Mouse (Mus musculus) stomach, adult 2 months (tissue): ENCODE results near the gene Fut7. TPM values are rescaled to one million over a fixed set of nuclear protein-coding genes. Genes with fewer than 3 reads are reported as not detected.

ENCODE experiments used
- polyA plus RNA-seq: library from polyadenylated mRNA; depleted of rRNA; stranded (reverse); fragments of >200 nt; gene quantifications from 2 replicates; pipeline ENCODE4 v1.2.3, GENCODE M21; 2012; rRNA removed

Gene Fut7
- polyA plus RNA-seq, result 0.11 and 0.24 TPM in 2 replicates

DNA sequence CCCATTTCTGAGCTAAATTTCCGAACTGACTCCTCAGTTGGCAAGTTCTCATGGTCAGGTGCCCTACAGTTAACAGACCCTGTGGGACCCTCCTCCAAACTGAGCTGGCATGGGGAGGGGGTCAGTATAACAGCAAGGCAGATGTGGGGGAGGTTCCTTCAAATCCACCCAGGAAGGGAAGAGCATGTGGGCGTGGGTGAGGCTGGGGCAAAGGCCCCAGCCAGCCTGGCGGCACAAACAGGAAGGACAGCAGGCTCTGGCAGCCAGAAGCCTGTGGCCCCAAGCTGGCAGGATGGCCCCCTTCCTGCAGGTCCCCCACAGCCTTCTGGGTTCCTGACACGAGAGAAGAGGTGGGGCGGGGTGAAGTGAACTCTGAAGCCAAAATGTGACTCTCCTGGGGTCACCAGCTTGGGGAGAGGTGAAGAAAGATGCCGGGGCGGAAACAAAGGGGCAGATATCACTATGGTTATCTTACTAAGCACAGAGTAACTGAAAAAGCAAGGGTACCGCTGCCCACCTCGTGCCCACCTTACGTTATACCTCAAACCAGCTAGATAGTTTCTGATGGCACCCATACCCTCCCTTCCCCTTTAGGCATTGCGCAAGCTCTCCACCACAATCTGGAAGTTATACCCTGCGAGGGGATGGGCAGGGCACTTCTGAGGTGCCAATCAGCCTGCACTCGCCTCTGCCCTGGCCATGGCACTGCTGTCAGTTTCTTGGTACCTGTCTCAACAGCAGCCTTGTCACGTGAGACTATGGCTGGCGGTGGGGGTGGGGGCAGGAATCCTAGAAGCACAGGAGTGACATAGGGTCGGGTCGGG is at the start of gene Fut7:
Gene Fut7, plus strand, starts transcription at position 681 of the 824 bp plus-strand sequence.

DNA sequence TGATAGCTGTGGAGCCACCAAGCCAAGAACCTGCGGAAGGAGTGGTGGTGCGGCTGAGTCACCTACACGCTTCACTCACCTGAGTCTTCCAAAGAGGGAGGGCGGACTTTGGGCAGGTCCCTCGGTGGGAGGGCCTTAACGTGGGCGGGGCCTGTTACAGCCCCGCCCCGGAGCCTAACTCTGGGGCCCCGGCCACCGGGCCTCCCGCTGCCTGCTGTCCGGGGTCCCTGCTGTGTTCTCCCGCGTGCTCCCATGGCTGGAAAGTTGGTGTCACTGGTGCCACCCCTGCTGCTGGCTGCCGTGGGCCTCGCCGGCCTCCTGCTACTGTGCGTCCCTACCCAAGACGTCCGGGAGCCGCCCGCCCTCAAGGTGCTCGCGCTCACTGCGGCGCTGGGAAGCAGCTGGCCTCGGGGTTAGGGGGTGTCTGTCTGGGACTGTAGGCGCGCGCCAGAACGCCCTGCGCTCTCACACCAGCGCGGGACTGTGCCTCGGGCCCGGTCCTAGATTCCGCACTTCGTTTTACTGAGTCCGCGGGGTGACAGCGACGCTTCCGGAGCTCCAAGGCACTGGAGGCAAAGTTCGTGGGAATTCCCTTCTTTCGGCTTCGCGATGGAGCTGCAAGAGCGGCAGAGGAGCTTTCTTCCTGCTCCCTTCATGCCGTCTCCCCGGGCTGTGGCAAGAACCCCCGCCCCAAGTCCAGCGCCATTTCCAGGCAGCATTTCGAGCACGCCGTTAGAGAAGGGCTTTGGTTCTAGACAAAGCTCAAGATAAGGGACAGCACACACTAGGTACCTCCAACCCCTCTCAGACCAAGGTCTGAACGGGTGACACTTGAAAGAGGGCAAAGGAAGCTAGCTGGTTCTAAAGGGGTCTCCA is 27.1 kb upstream of the Fut7 start, which contains the start of gene Entpd2:
Gene Entpd2, plus strand, starts transcription at position 154 of the 876 bp plus-strand sequence.

DNA sequence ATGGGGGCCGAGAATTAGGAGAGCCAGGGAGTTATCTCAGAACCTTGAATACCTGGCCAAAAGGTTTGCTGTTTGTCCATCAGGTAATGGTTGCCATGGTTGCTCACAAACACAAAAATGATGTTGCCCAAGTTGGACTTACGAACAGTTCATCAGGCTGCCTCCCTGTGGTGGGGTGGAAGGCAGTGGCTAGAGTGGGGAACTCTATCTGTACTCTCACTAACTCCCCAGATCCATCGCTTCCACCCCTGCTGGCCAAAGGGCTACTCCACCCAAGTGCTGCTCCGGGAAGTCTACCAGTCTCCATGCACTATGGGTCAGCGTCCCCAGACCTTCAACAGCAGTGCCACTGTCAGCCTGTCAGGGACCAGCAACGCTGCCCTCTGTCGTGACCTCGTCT is 24.0 kb upstream of the Fut7 start, which contains the start of gene Npdc1:
Gene Npdc1, plus strand, starts transcription at position 301 of the 400 bp plus-strand sequence.

DNA sequence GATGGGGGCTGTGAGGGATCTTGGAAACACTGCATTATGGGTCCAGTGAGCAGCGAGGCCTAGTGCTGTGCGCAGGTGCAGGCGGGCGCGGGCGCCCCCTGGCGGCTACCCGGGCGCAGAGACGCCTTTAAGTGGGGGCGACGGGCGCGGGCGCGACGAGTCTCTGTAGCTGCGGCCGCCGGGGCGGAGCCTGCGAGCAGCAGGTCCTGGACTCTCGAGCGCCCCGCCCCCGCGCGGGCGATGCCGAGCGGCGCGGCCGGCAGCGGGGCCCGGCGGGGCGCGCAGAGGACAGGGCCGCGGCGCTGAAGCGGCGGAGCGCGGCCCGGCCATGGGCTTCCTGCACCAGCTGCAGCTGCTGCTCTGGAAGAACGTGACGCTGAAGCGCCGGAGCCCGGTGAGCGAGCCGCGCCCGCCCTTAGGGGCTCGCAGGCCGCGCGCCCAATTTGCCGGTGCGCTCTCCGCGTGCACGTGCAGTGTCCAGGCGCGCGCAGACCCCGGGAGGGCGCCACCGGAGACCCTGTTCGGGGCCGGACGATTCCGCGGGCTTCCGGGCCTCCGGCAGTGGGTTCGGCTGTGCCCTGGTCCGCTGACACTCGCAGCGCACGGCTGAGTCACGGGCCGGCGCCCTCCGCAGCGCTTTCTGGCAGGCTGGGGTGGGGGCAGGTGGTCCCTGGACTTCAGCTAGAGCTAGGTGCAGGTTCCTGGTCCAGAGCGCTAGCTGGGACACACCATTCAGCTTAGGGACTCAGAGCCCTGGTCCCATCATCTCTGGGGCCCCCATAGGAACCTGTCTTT is 5.6 kb downstream of the Fut7 start, which contains the start of gene Abca2:
Gene Abca2, plus strand, starts transcription at position 262 of the 795 bp plus-strand sequence.

DNA sequence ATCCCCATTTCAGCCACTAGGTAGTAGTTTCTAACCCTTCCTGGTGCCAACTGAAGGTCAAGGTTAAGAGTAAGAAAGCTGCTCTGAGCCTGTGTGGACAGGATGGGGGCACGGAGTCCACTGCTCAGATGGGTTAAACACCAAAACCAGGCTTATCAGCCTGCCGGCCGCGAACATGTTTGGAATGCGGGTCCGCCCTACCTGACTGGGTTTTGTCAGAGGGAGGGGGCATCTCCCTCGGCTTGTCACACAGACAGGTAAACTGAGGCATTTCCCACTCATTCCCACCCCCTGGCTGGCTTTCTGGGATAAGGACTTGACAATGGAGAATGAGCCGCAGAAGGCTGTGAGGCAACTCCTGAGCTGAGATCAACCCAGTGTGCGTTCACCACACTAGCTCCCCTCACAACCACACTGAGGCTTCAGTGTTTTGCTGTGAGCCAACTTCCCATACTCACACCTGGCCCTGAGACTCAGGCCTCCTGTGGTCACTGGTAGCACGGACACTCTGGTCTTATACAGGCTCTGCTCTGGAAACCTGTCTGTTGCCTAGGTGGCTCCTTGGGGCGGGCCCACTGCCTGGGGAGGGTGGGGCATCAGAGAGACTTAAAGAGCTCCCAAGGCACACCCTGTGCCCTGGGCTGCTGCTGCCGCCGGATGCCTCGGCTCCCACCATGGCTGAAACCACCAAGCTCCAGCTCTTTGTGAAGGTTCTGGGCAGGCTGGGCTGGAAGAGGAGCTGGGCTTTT is 33.3 kb downstream of the Fut7 start, which contains the start of gene Clic3:
Gene Clic3, plus strand, starts transcription at position 634 of the 749 bp plus-strand sequence.

DNA sequence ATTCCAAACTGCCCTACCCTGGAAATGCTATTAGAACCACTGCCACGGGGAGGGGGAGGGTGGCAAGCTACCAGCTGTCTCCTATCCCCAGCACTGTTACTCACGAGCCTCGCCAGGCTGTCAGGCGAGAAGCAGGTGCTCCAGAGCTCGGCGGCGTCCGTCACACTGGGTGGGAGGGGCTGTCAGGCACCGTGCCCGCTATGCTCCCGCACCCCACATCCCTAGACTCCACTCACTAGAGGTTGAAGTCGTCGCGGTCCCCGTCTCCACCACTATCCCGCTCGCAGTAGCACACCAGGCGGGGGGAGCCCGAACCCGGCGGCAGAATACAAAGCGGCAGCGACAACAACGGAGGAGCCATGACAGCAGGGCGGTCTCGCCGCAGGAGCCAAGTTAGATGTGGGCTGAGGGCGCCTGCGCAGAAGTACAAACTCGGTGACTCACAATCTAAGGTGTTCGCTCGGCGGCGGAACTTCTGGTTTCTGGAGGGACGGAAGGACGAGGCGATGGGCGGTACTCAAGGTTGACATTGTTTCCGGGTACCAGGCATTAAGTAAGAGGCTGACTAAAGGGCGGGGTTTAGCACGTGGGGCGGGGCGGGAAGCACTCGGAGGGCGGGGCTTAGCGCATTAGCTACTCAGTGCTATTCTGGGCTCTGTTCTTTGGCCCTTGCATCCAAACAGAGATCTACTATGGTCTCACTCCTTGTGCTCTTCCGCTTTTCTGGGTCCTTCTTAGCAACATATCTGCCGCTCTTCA is 37.7 kb downstream of the Fut7 start, which contains the start of gene Paxx:
Gene Paxx, minus strand, starts transcription at position 544 of the 759 bp plus-strand sequence.

DNA sequence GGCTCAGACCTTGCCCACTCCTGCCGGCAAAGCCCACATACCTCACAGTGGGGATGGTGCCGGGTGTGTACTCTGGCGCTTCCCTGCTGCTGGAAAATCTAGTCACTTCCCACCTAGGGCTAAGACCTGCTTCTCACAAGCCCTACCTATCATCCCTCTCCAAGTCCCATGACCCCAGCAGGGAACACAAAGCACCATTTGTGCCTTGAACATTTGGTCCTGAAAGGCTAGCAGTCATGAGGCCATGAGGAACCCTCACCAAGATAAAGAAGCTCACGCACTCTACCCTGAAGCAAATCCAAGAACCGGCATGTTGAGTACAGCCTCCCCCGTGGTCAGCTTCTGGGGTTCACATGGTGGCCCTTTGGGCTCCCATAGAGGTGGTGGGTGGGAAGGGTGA is 46.9 kb downstream of the Fut7 start, which contains the start of gene Ptgds:
Gene Ptgds, minus strand, starts transcription at position 78 of the 400 bp plus-strand sequence.

Other genes with a start within 250 kb of the Fut7 start
- 41.8 and 62.3 TPM in 2 replicates for gene Nrarp, start 242.5 kb upstream of the Fut7 start, polyA plus RNA-seq
- 20.0 and 23.5 TPM in 2 replicates for gene Tor4a, start 226.4 kb upstream of the Fut7 start, polyA plus RNA-seq
- 29.3 and 32.6 TPM in 2 replicates for gene Nelfb, start 211.8 kb upstream of the Fut7 start, polyA plus RNA-seq
- not detected in 2 replicates for gene Stpg3, start 208.6 kb upstream of the Fut7 start, polyA plus RNA-seq
- 0.35 TPM in 1 of 2 replicates, not detected in the other for gene Fam166a, start 204.5 kb upstream of the Fut7 start, polyA plus RNA-seq
- 278 and 313 TPM in 2 replicates for gene Tubb4b, start 198.6 kb upstream of the Fut7 start, polyA plus RNA-seq
- 0.29 and 0.32 TPM in 2 replicates for gene Slc34a3, start 188.9 kb upstream of the Fut7 start, polyA plus RNA-seq
- gene Rnf224, start 186.5 kb upstream of the Fut7 start, polyA plus RNA-seq, result 0.77 and 0.82 TPM in 2 replicates
- gene Rnf208, start 181.0 kb upstream of the Fut7 start, polyA plus RNA-seq, result 100 and 146 TPM in 2 replicates
- 216 and 387 TPM in 2 replicates for gene Cysrt1, start 180.8 kb upstream of the Fut7 start, polyA plus RNA-seq
- gene AL732309.1, start 176.4 kb upstream of the Fut7 start, polyA plus RNA-seq, result 24.8 and 31.7 TPM in 2 replicates
- gene Tmem203, start 167.8 kb upstream of the Fut7 start, polyA plus RNA-seq, result 26.1 and 51.6 TPM in 2 replicates
- 76.7 and 110 TPM in 2 replicates for gene Tprn, start 160.6 kb upstream of the Fut7 start, polyA plus RNA-seq
- 32.6 and 42.6 TPM in 2 replicates for gene Ssna1, start 150.8 kb upstream of the Fut7 start, polyA plus RNA-seq
- gene Anapc2, start 150.8 kb upstream of the Fut7 start, polyA plus RNA-seq, result 38.5 and 51.1 TPM in 2 replicates
- not detected in 2 replicates for gene Tmem210, start 135.1 kb upstream of the Fut7 start, polyA plus RNA-seq
- gene Lrrc26, start 133.4 kb upstream of the Fut7 start, polyA plus RNA-seq, result 120 and 141 TPM in 2 replicates
- gene Grin1, start 104.1 kb upstream of the Fut7 start, polyA plus RNA-seq, result 1.7 and 2.6 TPM in 2 replicates
- gene Man1b1, start 90.9 kb upstream of the Fut7 start, polyA plus RNA-seq, result 6.1 and 7.3 TPM in 2 replicates
- gene Dpp7, start 66.9 kb upstream of the Fut7 start, polyA plus RNA-seq, result 15.2 and 20.7 TPM in 2 replicates
- gene Uap1l1, start 57.6 kb upstream of the Fut7 start, polyA plus RNA-seq, result 26.9 and 89.2 TPM in 2 replicates
- gene Sapcd2, start 50.9 kb upstream of the Fut7 start, polyA plus RNA-seq, result 16.2 and 18.1 TPM in 2 replicates
- 38.6 and 41.0 TPM in 2 replicates for gene Entpd2, start 27.4 kb upstream of the Fut7 start, polyA plus RNA-seq
- gene Npdc1, start 23.9 kb upstream of the Fut7 start, polyA plus RNA-seq, result 181 and 297 TPM in 2 replicates
- 17.6 and 31.4 TPM in 2 replicates for gene Abca2, start 5.4 kb downstream of the Fut7 start, polyA plus RNA-seq
- 208 and 316 TPM in 2 replicates for gene Clic3, start 33.6 kb downstream of the Fut7 start, polyA plus RNA-seq
- 60.7 and 89.3 TPM in 2 replicates for gene Paxx, start 37.8 kb downstream of the Fut7 start, polyA plus RNA-seq
- 2.0 and 3.4 TPM in 2 replicates for gene Ptgds, start 46.8 kb downstream of the Fut7 start, polyA plus RNA-seq
- gene Lcn12, start 70.6 kb downstream of the Fut7 start, polyA plus RNA-seq, result 0.26 TPM in 1 of 2 replicates, not detected in the other
- gene Fbxw5, start 77.5 kb downstream of the Fut7 start, polyA plus RNA-seq, result 31.7 and 32.1 TPM in 2 replicates
- 0.94 and 1.9 TPM in 2 replicates for gene C8g, start 78.5 kb downstream of the Fut7 start, polyA plus RNA-seq
- gene Traf2, start 123.7 kb downstream of the Fut7 start, polyA plus RNA-seq, result 5.6 and 6.2 TPM in 2 replicates
- gene Edf1, start 134.6 kb downstream of the Fut7 start, polyA plus RNA-seq, result 53.7 and 66.4 TPM in 2 replicates
- 0.94 and 1.5 TPM in 2 replicates for gene Mamdc4, start 151.6 kb downstream of the Fut7 start, polyA plus RNA-seq
- 15.1 and 16.4 TPM in 2 replicates for gene Phpt1, start 152.0 kb downstream of the Fut7 start, polyA plus RNA-seq
- gene Ajm1, start 158.5 kb downstream of the Fut7 start, polyA plus RNA-seq, result 3.4 and 4.3 TPM in 2 replicates
- gene Rabl6, start 185.3 kb downstream of the Fut7 start, polyA plus RNA-seq, result 34.2 and 35.2 TPM in 2 replicates
- not detected in 2 replicates for gene Ccdc183, start 194.4 kb downstream of the Fut7 start, polyA plus RNA-seq
- gene Tmem141, start 198.7 kb downstream of the Fut7 start, polyA plus RNA-seq, result 11.7 and 12.7 TPM in 2 replicates
- gene Fcna, start 204.8 kb downstream of the Fut7 start, polyA plus RNA-seq, result 2.1 and 3.0 TPM in 2 replicates
- 2.0 TPM in 1 of 2 replicates, not detected in the other for gene Lcn8, start 229.9 kb downstream of the Fut7 start, polyA plus RNA-seq
- 2.0 TPM in 1 of 2 replicates, not detected in the other for gene Lcn5, start 234.7 kb downstream of the Fut7 start, polyA plus RNA-seq